Mouse (Mus musculus) hindbrain, embryonic 13.5 days (tissue): ENCODE results near the gene Lrrc32. TPM values are rescaled to one million over a fixed set of nuclear protein-coding genes. Genes with fewer than 3 reads are reported as not detected.

Experiments
- ATAC-seq: fragments of 200-750 bp; cut with Nextera tagmentation; 2 replicates; pipeline ENCODE4 v1.8.0; 2017; ENCODE audit warnings: moderate TSS enrichment; ENCODE audit not compliant: low FRiP score
- H3K27ac ChIP-seq: fragments of 300-500 bp; sonication (generic); 2 replicates; pipeline ENCODE4 v1.5.1; 2015; ENCODE audit warnings: inconsistent platforms, mild to moderate bottlenecking, moderate library complexity
- H3K27me3 ChIP-seq: fragments of 300-500 bp; sonication (generic); 2 replicates; pipeline ENCODE4 v1.6.1; 2015; ENCODE audit warnings: mild to moderate bottlenecking, inconsistent platforms
- H3K36me3 ChIP-seq: fragments of 300-500 bp; sonication (generic); 2 replicates; pipeline ENCODE4 v1.6.1; 2015; ENCODE audit warnings: mild to moderate bottlenecking, inconsistent platforms
- H3K4me1 ChIP-seq: fragments of 300-500 bp; sonication (generic); replicated peaks from 2 replicates; pipeline ENCODE4 v1.6.1; 2015; ENCODE audit warnings: inconsistent platforms
- H3K4me2 ChIP-seq: fragments of 300-500 bp; sonication (generic); 2 replicates; pipeline ENCODE4 v1.6.1; 2015; ENCODE audit warnings: inconsistent platforms, mild to moderate bottlenecking, moderate library complexity
- H3K4me3 ChIP-seq: fragments of 300-500 bp; sonication (generic); 2 replicates; pipeline ENCODE4 v1.5.1; 2015; ENCODE audit warnings: mild to moderate bottlenecking, inconsistent platforms
- H3K9ac ChIP-seq: fragments of 300-500 bp; sonication (generic); 2 replicates; pipeline ENCODE4 v1.6.1; 2015; ENCODE audit warnings: mild to moderate bottlenecking, inconsistent platforms
- H3K9me3 ChIP-seq: fragments of 300-500 bp; sonication (generic); 2 replicates; pipeline ENCODE4 v1.6.1; 2016; ENCODE audit warnings: inconsistent platforms
- WGBS: fragments of 180-500 bp; shearing (Covaris S2); methylation state at CpG from one replicate; pipeline ENCODE4 v1.1.7; 2015; 5-methylcytosine and 5-hydroxymethylcytosine counted together
- polyA plus RNA-seq: library from polyadenylated mRNA; unstranded; fragments of >200 nt; fragmentation: Nextera tagmentation; extraction: Ambion mirVana; gene quantifications from 2 replicates; pipeline ENCODE4 v1.2.1, GENCODE M21; 2015

The Lrrc32 gene
- polyA plus RNA-seq = 3.1 and 3.9 TPM in 2 replicates

- peak; percentile 41; the same call in 1 of the 2 replicates for ATAC-seq
- no peaks in the 10 kb centered on the region for H3K36me3 ChIP-seq
- no peaks in the 10 kb centered on the region for H3K9me3 ChIP-seq
Observed at GRCm38 (mm10) chr7:98489131-98489530, at the start of gene Lrrc32. Gene Lrrc32, plus strand, starts transcription at chr7:98489283.

GRCm38 (mm10) chr7:98439956-98440466, 49.1 kb upstream of the Lrrc32 start, which contains the start of gene Gucy2d:
Gene Gucy2d, plus strand, starts transcription at chr7:98440416.
- WGBS = 50% methylated on average over 10 of the region's 10 CpGs
- H3K4me1 ChIP-seq = 0 out of 2 replicates have a peak, but pooled peaks cover 3% of the 10 kb centered on the region
- H3K9me3 ChIP-seq = no peaks in the 10 kb centered on the region
- H3K4me2 ChIP-seq = no peak within 1 kb of the TSS
- H3K9ac ChIP-seq = no peak within 1 kb of the TSS
- H3K27ac ChIP-seq = no peak within 1 kb of the TSS
- 0 out of 2 replicates have a peak, but pooled peaks cover 4% of the 10 kb centered on the region for H3K27me3 ChIP-seq
- H3K36me3 ChIP-seq = no peaks in the 10 kb centered on the region
- H3K4me3 ChIP-seq = no peak within 1 kb of the TSS
- ATAC-seq = no peak

More at GRCm38 (mm10) chr7:98489131-98489530, at the start of gene Lrrc32:
- peaks cover 24% of the 10 kb centered on the region for H3K27me3 ChIP-seq
- H3K27ac ChIP-seq = no peak within 1 kb of the TSS
- H3K9ac ChIP-seq = peak within 1 kb of the TSS; percentile 69
- peak within 1 kb of the TSS; percentile 52 for H3K4me3 ChIP-seq
- H3K4me2 ChIP-seq = peak within 1 kb of the TSS; percentile 71
- 53% methylated on average over 6 of the region's 6 CpGs for WGBS
- H3K4me1 ChIP-seq = peaks cover 21% of the 10 kb centered on the region

GRCm38 (mm10) chr7:98446873-98447272, 42.2 kb upstream of the Lrrc32 start:
- no peaks in the 10 kb centered on the region for H3K36me3 ChIP-seq
- ATAC-seq = no peak
- 77% methylated on average over 3 of the region's 3 CpGs for WGBS
- H3K4me3 ChIP-seq = no peak overlapping the region
- H3K9ac ChIP-seq = no peak overlapping the region
- H3K4me1 ChIP-seq = no peaks in the 10 kb centered on the region
- no peaks in the 10 kb centered on the region for H3K9me3 ChIP-seq
- no peak overlapping the region for H3K4me2 ChIP-seq
- no peak overlapping the region for H3K27ac ChIP-seq
- H3K27me3 ChIP-seq = 0 out of 2 replicates have a peak, but pooled peaks cover under 1% of the 10 kb centered on the region

- H3K27ac ChIP-seq = no peak overlapping the region
- no peaks in the 10 kb centered on the region for H3K9me3 ChIP-seq
- no peaks in the 10 kb centered on the region for H3K4me1 ChIP-seq
- WGBS = 64% methylated on average over 11 of the region's 11 CpGs
- no peak for ATAC-seq
- H3K4me2 ChIP-seq = no peak overlapping the region
- H3K4me3 ChIP-seq = no peak overlapping the region
- no peak overlapping the region for H3K9ac ChIP-seq
- H3K27me3 ChIP-seq = no peaks in the 10 kb centered on the region
- H3K36me3 ChIP-seq = no peaks in the 10 kb centered on the region
Observed at GRCm38 (mm10) chr7:98447585-98448308, 41.3 kb upstream of the Lrrc32 start.

GRCm38 (mm10) chr7:98448309-98448630, 40.8 kb upstream of the Lrrc32 start:
- ATAC-seq = no peak

GRCm38 (mm10) chr7:98449696-98450095, 39.4 kb upstream of the Lrrc32 start:
- no peaks in the 10 kb centered on the region for H3K36me3 ChIP-seq
- WGBS = 90% methylated on average over 9 of the region's 9 CpGs
- H3K4me1 ChIP-seq = no peaks in the 10 kb centered on the region
- no peak overlapping the region for H3K9ac ChIP-seq
- no peak for ATAC-seq
- no peak overlapping the region for H3K27ac ChIP-seq
- H3K4me2 ChIP-seq = no peak overlapping the region
- H3K4me3 ChIP-seq = no peak overlapping the region
- no peaks in the 10 kb centered on the region for H3K27me3 ChIP-seq
- H3K9me3 ChIP-seq = no peaks in the 10 kb centered on the region

More at GRCm38 (mm10) chr7:98448309-98448630, 40.8 kb upstream of the Lrrc32 start:
- Histone ChIP-seq H3K4me3 (no peak overlapping the region), H3K36me3 (no peaks in the 10 kb centered on the region), H3K4me1 (no peaks in the 10 kb centered on the region), H3K27me3 (no peaks in the 10 kb centered on the region), H3K4me2 (no peak overlapping the region), H3K9ac (no peak overlapping the region), H3K9me3 (no peaks in the 10 kb centered on the region), H3K27ac (no peak overlapping the region)
- WGBS = 90% methylated on average over 5 of the region's 5 CpGs

GRCm38 (mm10) chr7:98454397-98455120, 34.5 kb upstream of the Lrrc32 start:
- WGBS = 75% methylated on average over 10 of the region's 10 CpGs
- Histone ChIP-seq H3K9me3 (no peaks in the 10 kb centered on the region), H3K4me1 (0 out of 2 replicates have a peak, but pooled peaks cover 2% of the 10 kb centered on the region), H3K27ac (no peak overlapping the region), H3K9ac (no peak overlapping the region), H3K36me3 (no peaks in the 10 kb centered on the region), H3K4me3 (no peak overlapping the region), H3K27me3 (no peaks in the 10 kb centered on the region), H3K4me2 (no peak overlapping the region)
- ATAC-seq = no peak

- Histone ChIP-seq H3K27ac (no peak overlapping the region), H3K9ac (no peak overlapping the region), H3K4me3 (no peak overlapping the region), H3K27me3 (no peaks in the 10 kb centered on the region), H3K4me2 (no peak overlapping the region), H3K9me3 (no peaks in the 10 kb centered on the region), H3K36me3 (no peaks in the 10 kb centered on the region), H3K4me1 (no peaks in the 10 kb centered on the region; the same call in 1 of the 2 replicates)
- ATAC-seq = no peak
- 74% methylated on average over 7 of the region's 7 CpGs for WGBS
Observed at GRCm38 (mm10) chr7:98460319-98460718, 28.8 kb upstream of the Lrrc32 start.

GRCm38 (mm10) chr7:98469089-98469488, 20.0 kb upstream of the Lrrc32 start:
- no peak for ATAC-seq
- Histone ChIP-seq H3K4me2 (no peak overlapping the region), H3K9me3 (no peaks in the 10 kb centered on the region), H3K27ac (no peak overlapping the region), H3K9ac (no peak overlapping the region), H3K4me1 (no peaks in the 10 kb centered on the region), H3K4me3 (no peak overlapping the region), H3K36me3 (no peaks in the 10 kb centered on the region), H3K27me3 (no peaks in the 10 kb centered on the region)
- WGBS = 68% methylated on average over 3 of the region's 3 CpGs

- Histone ChIP-seq H3K36me3 (no peaks in the 10 kb centered on the region), H3K4me1 (no peaks in the 10 kb centered on the region), H3K9ac (no peak overlapping the region), H3K9me3 (no peaks in the 10 kb centered on the region), H3K4me3 (no peak overlapping the region), H3K27me3 (no peaks in the 10 kb centered on the region), H3K27ac (no peak overlapping the region), H3K4me2 (no peak overlapping the region)
- 90% methylated on average over 2 of the region's 2 CpGs for WGBS
- no peak for ATAC-seq
Observed at GRCm38 (mm10) chr7:98472529-98472928, 16.6 kb upstream of the Lrrc32 start.

GRCm38 (mm10) chr7:98474558-98474957, 14.5 kb upstream of the Lrrc32 start:
- Histone ChIP-seq H3K4me3 (no peak overlapping the region), H3K27ac (no peak overlapping the region), H3K4me1 (no peaks in the 10 kb centered on the region), H3K36me3 (no peaks in the 10 kb centered on the region), H3K9me3 (no peaks in the 10 kb centered on the region), H3K4me2 (no peak overlapping the region), H3K27me3 (no peaks in the 10 kb centered on the region), H3K9ac (no peak overlapping the region)
- 100% methylated on average over 1 of the region's 1 CpGs for WGBS
- ATAC-seq = no peak

GRCm38 (mm10) chr7:98477153-98477552, 11.9 kb upstream of the Lrrc32 start:
- H3K4me1 ChIP-seq = peaks cover 4% of the 10 kb centered on the region; the same call in 1 of the 2 replicates
- H3K4me3 ChIP-seq = no peak overlapping the region
- H3K4me2 ChIP-seq = no peak overlapping the region
- no peak overlapping the region for H3K27ac ChIP-seq
- H3K27me3 ChIP-seq = peaks cover 6% of the 10 kb centered on the region; the same call in 1 of the 2 replicates
- WGBS = 82% methylated on average over 4 of the region's 4 CpGs
- H3K9me3 ChIP-seq = no peaks in the 10 kb centered on the region
- no peak overlapping the region for H3K9ac ChIP-seq
- no peak for ATAC-seq
- H3K36me3 ChIP-seq = no peaks in the 10 kb centered on the region
